Mouse (Mus musculus) cerebellum, adult 8-10 months (tissue): ENCODE data around the gene Psg25.
"Not testable (repeated sequence)": the region's sequence is repeated elsewhere in the genome, so short reads cannot be mapped to it uniquely, and the experiment has no call there.

ENCODE experiments used
- DNase-seq: peaks from one replicate; pipeline ENCODE4 v3.0.0; 2022

Gene Psg25

DNA sequence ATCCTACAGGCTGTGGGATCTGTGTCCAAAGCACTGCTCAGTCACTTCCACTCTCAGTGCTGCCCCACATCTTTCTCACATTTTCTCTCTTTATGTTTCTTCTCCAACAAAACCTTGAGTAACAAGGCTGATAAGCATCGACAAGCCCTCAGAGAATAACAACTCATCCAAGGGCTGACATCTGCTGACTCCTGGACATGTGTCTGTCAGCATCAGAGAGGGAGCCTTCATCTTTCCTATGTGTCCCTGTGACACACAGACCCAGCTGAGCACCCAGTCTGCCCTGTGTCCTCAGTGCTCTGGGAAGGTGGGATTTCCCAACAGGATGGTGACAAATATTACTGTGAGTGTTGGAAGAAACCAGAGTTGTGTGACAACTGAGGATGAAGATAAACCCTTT lies at the start of gene Psg25:
TSS of gene Psg25 (minus strand) at position 101 of the 400 bp plus-strand sequence.
- no peak for DNase-seq

DNA sequence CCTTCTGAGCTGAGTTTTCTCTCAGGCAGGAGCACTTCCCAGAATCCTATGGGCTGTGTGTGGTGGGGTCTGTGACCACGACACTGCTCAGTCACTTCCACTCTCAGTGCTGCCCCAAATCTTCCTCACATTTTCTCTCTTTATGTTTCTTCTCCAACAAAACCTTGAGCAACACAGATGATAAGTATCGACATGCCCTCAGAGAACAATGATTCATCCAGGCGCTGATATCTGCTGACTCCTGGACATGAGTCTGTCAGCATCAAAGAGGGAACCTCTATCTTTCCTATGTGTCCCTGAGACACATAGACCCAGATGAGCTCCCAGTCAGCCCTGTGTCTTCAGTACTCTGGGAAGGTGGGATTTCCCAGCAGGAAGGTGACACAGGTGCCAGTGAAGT lies 35.1 kb upstream of the Psg25 start, which contains the start of gene Psg27:
TSS of gene Psg27 (minus strand) at position 101 of the 400 bp plus-strand sequence.
- DNase-seq: no peak

DNA sequence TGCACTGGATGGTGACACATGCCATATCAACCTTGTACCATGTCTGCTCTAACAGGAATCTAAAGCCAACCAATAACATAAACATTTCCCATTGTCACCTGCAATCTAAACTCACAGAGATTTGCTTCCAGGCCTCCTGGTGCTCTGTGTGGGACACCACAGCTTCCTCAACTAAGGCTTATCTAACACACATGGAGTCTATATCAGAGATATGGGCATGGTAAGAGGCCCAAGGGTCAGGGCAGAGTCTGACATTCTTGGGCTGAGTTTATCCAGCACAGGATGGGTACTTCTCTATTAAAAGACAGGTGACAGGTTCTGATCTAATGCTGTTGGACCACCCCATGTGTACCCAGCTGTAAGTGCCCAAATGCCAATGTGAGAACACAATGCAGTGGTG lies 27.8 kb upstream of the Psg25 start:
- DNase-seq: no peak

DNA sequence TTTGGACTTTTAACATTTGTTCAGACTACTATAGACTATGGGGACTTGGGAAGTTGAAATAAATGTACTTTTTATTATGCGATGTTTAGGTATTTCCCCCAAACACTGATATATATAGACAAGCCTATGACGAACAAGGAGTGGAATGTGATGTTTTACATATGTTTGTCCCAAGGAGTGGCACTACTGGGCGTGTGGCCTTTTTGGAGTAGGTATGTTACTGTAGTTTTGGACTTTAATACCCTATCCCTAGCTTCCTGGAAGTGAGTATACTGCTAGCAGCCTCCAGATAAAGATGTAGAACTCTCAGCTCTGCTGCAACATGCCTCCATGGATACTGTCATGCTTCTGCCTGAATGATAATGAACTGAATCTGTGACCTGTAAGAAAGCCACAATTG lies 23.7 kb upstream of the Psg25 start:
- not testable (repeated sequence) for DNase-seq

DNA sequence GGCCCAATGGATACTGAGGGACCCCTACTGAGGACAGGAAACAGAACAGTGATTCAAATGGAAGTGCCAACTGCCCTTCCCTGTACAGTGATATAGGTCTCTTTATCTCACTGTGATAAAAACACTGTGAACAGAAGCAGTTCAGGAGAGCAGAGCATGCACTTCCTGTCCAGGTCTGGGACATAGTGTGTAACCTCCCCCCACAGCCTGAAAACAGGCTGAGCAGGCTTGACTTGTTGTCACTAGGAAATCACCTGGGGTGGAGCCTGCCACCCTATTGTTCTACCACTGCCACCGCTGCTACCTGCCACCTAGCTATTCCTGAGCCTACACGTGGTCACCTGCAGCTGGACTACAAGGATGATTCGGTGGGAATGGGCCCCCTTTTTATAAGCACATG lies 1.4 kb upstream of the Psg25 start:
- DNase-seq: no peak

DNA sequence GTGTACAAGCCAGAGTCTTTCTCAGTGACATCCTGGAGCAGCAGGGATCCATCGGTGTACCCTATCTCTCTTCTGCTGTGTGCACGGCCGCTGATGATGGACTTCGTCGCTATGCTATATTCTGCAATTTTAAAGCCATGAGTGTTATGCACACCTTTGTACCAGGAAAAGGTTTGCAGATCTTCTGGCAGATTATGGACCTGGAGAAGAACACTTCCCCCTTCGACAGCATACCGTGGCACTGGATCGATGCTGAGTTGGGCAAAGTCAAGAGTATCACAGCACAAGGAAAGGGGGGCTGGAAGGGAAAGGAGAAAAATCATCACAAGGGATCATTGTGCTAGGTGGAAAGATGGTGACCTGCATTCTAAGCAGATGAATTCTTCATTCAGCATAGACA lies 7.4 kb downstream of the Psg25 start:
- DNase-seq: no peak

DNA sequence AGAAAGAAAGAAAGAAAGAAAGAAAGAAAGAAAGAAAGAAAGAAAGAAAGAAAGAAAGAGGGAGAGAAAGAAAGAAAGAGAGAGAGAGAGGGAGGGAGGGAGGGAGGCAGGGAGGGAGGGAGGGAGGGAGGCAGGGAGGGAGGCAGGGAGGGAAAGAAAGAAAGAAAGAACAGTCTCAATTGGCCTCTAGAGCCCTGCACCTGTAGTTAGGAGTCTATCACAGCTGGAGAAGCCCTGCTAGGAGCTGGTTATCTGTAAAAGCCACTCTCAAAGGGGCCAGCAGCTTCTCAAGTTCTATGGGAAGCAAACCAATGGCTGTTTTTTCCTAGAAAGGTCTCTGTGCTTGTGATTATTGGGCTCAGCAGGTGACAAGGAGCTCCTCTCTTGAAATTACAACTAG lies 19.2 kb downstream of the Psg25 start:
- DNase-seq: not testable (repeated sequence)

DNA sequence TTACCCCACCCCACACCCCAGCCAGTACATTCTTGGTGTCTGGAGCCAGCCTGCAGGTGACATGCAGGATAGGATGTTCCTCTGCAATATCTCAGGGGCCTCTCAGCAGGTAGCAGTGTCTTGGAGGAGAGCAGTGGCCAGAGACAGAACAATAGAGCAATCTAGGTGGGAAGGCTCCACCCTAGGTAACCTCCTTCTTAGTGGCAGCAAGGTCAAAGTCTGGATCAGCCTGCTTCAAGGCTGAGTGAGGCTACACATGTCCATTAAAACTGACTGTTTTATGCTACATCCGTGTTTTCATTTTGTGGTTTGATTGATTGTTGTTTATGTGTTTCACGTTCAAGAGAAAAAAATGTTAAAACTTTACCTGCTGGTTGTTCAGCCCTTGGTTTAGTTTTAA lies 19.7 kb downstream of the Psg25 start:
- DNase-seq: not testable (repeated sequence)

DNA sequence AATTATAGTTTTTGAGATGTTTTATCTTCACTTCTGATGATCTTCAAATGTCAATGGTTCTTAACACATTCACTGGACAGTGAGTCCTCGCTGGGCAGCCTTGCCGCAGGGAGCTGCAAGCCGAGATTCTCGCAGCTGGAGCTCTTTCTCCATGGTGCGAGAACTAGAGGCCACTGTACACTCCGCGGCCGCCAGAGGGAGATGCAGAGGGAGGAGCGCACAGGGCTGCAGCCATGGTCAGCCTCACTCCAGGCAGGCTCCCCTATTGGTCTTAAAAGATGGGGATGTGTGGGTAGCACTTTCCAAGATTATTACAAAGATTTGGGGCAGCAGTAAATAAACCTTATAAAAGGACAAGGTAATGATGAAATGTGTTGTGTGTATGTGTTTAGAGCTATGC lies 20.6 kb downstream of the Psg25 start:
- no peak for DNase-seq

DNA sequence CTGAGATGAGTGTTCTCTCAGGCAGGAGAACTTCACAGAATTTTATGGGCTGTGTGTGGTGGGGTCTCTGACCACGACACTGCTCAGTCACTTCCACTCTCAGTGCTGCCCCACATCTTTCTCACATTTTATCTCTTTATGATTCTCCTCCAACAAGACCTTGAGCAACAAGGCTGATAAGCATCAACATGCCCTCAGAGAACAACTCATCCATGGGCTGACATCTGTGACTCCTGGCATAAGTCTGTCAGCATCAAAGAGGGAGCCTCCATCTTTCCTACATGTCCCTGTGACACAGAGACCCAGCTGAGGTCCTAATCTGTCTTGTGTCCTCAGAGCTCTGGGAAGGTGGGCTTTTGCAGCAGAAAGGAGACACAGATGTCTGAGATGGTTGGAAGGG lies 48.0 kb downstream of the Psg25 start, which contains the start of gene Psg26:
TSS of gene Psg26 (minus strand) at position 101 of the 400 bp plus-strand sequence.
- DNase-seq: no peak
